Mouse (Mus musculus) neutrophil, adult 5-6 weeks (primary cell): ENCODE results near the gene C5ar2. TPM values are rescaled to one million over a fixed set of nuclear protein-coding genes. Genes with fewer than 3 reads are reported as not detected.
"Not testable (repeated sequence)": the region's sequence is repeated elsewhere in the genome, so short reads cannot be mapped to it uniquely, and the experiment has no call there.

ENCODE experiments used
- ATAC-seq: fragments of 151-379, 151-347 bp; 2 replicates; pipeline ENCODE4 v1.8.0; 2017; ENCODE audit warnings: mild to moderate bottlenecking, moderate TSS enrichment; ENCODE audit not compliant: insufficient number of reproducible peaks, poor library complexity, low FRiP score, severe bottlenecking; ENCODE audit errors: extremely low read depth
- total RNA-seq: library from RNA; stranded (forward); fragments of 200-1000 nt; gene quantifications from 2 replicates; pipeline ENCODE4 v1.2.3, GENCODE M21; 2017

C5ar2 gene
- total RNA-seq, 1 experiment from 2014 or later, result 76.5 TPM

DNA sequence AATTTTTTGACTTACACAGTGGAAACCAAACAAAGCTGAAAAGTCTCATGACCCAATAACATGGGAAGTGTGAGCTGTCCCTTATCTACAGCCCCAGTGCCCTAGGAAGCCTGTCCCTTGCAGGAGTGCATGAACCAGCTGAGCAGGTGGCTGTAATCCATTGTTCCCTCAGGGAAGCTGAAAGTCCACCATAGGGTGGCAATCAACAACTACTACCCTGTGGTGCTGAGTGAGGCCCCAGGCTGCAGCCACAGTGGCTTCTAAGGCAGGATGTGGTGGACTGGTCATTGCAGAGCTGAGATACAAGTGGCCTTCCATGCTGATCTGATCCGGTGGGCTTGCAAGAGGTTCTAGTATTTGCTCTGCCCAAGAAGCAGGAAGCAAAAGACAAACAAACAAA is 17.1 kb upstream of the C5ar2 start:
- ATAC-seq, result no peak

DNA sequence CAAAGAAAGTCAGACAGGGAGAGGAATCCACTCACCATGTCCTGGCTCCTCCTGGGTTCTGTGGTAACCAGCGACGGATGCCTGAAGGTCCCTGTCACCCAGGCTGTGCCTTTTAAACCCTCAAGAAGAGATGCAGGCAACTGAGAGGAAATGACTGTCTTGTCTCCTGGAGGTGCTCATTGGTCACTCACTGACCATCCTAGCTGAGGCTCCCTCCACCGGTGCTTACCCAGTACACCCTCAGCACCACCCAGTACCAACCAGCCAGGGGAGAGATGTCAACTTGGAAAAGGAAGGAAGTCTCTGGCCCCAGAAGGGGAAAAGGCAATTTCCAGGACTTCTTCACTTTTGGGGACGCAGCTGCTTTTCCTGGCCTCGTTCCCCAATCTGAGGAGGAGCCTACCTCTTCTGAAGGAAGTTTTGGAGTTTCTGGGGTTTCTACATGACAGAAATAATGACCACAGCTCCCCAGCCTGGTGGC is 15.2 kb upstream of the C5ar2 start, which contains the start of gene C5ar1:
TSS of gene C5ar1 (minus strand) at position 431 of the 481 bp plus-strand sequence.
- ATAC-seq, result peak; percentile 79

DNA sequence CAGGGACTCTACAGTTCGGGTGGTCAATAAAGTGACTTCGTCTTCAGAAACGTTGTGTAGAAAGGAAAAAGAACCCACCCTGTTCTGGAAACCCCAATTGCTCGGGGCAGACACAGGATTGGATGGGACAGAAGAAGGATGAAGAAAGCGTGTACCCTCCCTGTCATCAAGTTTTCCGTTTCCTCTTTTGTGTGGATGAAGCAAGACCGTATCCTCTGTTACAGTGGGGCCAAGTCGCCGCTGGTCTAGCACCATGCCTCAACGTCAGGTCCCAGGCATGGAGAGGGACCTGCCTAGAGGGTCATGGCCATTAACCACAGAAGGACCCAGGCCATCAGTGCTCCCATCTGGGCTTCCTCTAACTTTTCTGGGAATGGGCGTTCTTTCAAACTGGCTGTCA is 13.9 kb upstream of the C5ar2 start:
- ATAC-seq, result peak; percentile 76

DNA sequence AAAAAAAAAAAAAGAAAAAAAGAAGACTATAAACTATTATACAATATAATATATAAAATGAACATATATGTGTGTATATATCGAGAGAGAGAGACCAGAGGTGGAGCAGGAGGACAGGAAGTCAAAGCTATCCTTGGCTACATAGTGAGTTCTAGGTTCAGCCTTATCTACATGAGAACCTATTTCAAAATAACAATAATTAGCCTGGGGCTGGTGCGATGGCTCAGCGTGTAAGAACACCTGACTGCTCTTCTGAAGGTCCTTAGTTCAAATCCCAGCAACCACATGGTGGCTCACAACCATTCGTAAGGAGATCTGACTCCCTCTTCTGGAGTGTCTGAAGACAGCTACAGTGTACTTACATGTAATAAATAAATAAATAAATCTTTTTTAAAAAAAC is 12.0 kb upstream of the C5ar2 start:
- ATAC-seq, result not testable (repeated sequence)

DNA sequence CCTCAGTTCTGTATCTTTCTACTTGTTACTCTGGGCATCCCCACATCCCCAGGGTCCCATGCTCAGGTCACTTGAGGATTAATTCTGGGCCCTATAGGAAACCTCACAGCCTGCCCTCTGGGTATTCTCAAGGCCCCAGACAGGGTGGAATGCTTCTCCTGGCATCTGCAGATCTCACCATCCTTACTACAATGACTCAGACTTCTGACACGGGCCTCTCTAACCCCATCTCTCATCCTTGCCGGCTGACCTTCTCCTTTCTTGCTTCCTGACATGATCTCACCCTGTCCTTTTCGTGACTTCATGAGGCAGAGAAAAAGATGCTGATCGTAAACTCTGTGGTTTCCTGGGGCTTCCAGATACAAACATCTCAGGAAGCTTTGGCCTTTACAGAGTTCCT is 10.2 kb upstream of the C5ar2 start:
- ATAC-seq, result peak; percentile 43

DNA sequence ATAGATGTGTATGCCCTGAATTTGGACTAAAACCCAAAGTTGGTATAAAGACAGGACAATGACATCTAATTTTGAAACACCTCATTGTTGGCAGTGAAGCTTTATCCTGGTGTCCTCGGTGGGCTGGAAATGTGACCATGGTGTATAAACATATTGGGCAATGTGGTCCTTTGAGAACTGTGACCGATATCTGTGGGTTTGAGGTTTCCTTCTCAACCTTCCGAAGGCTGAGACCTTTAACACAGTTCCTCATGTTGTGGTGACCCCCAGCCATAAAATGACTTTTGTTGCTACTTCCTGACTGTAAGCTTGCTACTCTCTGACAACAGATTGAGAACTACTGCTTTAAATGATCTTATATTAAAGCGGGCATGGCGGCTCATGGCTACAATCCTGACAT is 6.7 kb upstream of the C5ar2 start:
- ATAC-seq, result peak; percentile 35; the same call in 1 of the 2 replicates

DNA sequence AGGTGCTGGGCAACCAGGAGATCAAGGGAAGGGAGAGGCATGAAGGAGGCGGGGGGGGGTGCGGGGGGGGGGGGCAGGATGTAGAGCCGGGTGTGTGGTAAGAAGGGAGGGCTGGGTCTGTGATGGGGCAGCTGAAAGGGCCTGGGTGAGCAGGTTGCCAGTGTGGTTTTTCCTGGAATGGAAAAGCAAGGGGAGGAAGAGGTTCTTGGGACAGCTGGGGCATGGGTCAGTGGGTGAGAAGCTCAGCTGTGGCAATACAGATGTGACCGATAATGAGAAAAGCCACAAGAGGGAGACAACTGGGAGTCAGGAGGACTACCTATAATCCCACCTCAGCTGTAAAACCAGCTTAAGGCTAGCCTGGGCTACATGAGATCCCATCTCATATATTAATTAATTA is 2.0 kb upstream of the C5ar2 start:
- no peak for ATAC-seq

DNA sequence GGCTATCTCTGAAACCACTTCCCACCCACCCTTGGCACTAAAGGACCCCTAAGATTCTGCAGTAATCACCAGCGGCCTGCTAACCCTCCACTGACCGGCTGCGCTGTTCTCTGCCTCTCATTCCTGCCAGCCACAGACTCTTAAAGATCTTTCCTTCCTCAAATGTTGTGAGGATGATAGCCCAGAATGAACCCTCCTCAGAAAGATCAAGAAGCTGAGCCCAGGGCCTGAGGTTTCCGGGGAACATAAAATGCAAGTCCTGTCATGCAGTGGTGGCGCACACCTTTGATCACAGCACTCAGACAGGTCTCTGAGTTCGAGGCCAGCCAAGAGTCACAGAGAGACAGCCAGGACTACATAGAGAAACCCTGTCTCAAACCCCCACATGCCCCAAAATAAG is 1.8 kb downstream of the C5ar2 start:
- ATAC-seq, result no peak

DNA sequence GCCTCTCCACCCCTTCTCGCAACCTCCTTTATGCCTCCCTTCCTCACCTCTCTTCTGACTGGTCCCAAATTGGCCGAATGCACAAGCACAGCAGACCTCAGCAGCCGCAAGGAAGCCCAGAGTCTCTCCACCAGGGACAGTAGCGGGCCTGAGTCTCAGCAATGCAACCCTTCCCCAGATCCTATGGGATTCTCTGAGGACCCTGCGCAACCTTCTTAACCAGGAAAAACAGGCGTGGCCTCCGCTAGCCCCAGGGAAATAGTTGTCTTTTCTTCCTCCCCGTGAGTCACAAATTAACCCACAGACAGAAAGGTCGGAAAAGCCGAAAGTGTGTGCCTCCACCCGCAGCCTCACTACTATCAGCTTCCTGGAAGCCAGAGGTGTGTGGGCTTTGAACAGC is 2.2 kb downstream of the C5ar2 start:
- no peak for ATAC-seq

DNA sequence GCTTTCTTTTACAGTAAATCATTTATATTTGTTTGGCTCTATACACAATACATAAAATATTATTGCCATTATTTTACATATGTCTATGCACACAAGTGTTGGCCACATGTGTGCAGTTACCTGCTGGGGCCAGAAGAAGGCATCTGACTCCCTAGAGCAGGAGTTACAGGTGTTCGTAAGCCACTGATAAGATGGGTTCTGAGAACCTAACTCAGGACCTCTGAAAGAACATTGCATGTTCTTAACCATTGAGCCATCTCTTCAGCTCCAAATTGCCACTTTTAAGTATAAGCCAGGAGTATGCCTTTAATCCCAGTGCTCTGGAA is 3.0 kb downstream of the C5ar2 start:
- no peak for ATAC-seq

DNA sequence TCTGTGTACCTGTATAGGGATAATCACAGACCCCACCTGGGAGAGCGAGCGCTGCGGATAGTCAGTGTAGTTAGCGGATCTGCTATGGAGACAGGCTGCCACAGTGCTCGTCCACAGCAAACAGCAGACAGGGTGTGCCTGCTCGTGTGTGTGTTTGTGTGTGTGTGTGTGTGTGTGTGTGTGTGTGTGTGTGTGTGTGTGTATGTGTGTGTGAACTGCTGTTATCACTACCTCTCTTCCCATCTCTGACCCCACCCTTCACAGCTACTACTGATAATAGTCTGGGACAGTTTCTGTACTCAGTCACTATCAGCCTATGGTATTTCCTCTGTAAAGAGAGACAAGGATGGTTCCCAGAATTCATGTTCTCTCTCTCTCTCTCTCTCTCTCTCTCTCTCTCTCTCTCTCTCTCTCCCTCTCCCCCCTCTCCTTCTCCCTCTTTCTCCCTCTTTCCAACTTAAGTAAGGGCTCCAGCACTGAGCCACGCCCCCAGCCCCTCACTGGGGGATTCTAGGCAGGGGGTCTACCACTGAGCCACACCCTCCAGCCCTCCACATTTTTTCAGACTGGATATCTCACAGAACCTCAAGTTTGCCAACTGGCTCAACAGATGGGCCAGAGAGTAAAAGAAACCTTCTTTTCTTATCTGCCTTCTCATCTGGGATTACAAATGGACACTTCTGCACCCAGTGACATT is 3.5 kb downstream of the C5ar2 start:
- ATAC-seq, result no peak

- ATAC-seq, result peak; percentile 62
Measured at GRCm38 (mm10) chr7:16239554-16239997, 4.4 kb downstream of the C5ar2 start.

DNA sequence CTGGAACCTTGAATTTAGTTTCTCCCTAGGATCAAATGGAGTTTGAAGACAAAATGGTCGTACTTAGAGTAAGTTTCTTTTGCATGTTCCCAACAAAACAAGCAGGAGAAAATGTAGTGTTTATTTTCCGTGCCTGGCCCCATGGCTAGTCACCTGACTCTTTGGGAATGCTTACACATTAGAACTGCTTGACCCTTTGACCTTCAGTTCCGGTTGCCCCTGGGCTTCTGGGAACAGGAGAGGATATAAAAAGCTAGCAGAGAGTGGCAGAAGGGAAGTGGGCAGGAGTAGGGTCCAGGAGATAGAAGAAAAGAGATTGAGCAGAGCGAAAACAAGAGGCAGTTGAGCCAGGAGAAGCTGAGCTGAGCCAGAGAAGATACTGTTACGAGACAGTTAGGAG is 14.1 kb downstream of the C5ar2 start:
- no peak for ATAC-seq

GRCm38 (mm10) chr7:16221582-16222272 is 22.2 kb downstream of the C5ar2 start, which contains the start of gene Dhx34:
Gene Dhx34 (minus strand): TSS chr7:16222037.
- peak; percentile 93 for ATAC-seq

DNA sequence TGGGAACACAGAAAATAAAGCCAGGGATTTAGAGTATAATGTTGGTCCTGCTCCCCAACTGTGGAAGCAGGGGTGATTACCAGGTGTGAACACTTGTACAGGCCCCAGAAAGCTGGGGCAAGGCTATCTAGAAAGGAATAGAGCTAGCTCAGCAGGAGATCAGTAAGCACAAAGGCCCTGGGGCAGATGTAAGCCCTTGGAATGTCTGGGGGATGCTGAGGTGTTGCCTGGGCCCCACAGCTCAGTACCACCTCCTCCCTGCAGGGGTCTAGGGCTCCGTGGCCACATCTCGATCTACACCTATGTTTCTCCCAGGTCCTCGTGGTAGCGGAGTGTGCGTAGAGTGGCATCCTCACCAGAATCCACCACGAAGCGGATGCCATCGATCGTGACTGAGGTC is 30.0 kb downstream of the C5ar2 start:
- no peak for ATAC-seq

- ATAC-seq, result no peak
Measured at GRCm38 (mm10) chr7:16213196-16213595, 30.8 kb downstream of the C5ar2 start.

DNA sequence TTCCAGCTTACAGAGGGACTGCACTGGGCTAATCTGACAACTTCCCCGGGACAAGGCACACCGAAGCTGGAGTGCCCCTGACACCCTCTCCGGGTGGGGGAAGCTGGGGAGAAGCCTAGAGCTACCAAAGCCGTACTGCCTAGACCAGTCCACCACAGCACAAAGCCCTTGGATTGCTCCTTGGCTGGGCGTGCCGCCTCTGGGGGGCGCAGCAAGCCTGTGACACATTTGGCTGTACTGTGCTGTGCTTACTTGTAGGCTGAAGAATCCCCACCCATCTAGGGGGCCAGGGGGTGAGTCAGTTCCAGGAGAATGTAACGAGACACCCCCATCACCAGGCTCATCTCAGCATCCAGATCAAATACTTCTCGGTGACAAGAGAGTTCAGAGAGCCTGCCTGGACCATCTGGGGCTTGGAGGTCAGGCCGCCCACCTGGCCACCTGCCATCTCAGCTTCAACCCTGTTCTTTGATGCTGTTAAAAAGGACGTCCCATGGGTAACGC is 33.0 kb downstream of the C5ar2 start:
- no peak for ATAC-seq

DNA sequence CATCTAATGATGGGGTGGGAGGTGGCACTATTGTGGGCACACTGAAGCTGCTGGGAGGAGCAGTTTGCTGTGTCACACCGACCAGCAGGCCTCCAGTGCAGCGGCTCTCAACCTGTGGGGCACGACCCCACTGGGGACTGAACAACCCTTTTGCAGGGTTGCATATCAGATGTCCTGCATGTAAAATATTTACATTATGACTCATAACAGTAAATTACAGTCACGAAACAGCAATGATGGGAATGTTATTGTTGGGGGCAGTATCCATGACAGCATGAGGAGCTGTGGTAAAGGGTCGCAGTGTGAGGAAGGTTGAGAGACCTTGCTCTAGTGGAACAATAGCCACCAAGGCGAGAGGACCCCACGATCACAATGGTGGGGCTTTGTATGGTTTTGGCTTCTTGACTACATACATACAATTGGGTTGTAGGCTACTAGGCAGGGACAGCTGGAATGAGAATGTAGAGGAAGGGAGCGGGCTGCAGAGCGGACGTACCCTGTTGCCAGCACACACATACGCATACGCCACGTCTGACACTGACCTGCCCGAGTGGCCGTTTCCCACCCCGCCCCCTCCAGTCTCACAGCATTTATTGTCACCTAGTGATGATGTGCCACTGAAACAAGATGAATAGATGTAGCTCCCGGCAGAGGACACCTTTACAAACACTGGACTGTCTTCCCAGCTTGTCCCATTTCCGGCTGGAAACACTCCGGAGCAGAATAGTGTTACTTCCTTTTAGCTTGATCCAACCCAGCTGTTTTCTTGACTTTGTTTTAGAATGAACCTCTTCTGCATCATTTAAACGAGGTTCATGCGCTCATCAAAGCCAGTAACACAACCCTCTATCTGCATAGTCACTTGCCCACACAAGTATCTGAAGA is 34.9 kb downstream of the C5ar2 start:
- ATAC-seq, result no peak

GRCm38 (mm10) chr7:16207496-16207895 is 36.5 kb downstream of the C5ar2 start:
- peak; percentile 63 for ATAC-seq
